Mouse (Mus musculus) spleen, postnatal 4 days (tissue): ENCODE measurements around the gene Ush2a.

Source experiments
- DNase-seq, 2 experiments: peaks; one replicate each; pipeline ENCODE4 v3.0.0; 2022; ENCODE audit warnings: low spot score in 2 of 2

The Ush2a gene

DNA sequence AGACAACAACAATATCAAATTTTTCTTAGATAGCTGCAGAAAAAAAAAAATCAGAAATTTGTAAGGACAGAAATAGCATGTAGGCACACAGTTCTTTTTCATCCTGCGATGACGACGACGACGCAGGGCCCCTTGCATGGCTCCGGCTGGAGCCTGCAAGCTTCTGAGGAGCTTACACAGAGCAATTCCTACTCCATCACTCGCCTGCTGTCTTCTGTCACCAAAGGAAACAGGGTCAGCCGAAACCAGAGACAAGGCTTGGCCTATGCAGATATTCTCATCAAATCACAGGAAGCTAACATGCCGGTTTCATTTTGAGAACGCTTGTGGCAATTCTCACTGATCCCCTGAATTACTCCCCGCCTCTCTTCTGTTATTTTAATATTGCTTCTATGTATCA is 604.7 kb downstream of the Ush2a start:
- DNase-seq, result no peak

DNA sequence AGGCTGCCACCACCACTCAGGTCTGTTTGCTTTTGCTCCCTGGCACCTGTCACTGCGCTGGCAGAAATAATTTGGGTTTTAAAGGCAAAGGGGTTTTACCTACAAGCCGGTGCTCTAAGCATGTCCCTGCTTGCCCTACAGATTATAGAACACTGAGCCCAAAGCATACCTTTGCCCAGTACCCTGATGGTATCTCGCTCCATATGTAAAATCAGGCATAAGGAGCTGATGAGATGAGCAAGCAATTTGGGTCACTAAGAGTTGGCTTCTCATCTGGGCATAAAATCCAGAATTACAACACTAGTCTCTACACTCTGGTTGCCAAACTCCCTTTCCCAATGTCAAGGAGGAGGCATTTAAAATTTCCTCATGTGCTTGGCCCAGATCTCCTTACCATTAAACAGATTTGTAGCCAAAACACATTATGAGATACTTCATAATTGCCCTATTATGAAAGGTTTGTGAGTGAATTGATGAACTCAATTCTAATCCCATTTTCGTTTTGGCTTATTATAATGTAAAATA is 616.8 kb downstream of the Ush2a start:
- no peak for DNase-seq

DNA sequence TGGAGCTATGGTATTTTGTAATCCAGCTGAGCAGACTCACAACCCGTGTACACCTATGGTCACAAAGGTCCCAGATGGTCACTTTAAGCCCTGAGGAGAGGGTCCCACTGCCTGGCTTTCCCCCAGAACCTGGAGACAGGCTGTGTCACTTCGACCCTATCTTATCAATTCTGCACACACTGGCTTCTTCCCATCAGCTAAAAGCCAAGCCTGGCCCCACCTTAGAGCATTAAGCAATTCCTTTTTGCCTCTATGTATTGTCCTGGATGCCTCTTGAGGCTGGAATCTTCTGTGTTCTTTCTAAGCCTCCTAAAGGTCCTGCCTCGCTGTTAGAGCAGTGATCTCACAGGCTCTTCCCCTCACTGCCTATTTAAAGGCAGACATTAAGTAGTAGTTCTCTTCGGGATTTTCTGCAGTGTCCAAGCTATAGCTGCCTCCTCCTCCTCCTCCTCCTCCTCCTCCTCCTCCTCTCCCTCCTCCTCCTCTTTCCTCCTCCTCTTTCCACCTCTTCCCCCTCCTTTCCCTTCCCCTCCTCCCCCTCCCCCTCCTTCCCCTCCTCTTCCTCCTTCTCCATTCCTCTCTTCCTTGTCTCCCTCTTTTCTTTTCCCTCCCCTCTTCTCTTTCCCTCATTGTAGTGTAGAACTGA is 635.2 kb downstream of the Ush2a start:
- no peak for DNase-seq

DNA sequence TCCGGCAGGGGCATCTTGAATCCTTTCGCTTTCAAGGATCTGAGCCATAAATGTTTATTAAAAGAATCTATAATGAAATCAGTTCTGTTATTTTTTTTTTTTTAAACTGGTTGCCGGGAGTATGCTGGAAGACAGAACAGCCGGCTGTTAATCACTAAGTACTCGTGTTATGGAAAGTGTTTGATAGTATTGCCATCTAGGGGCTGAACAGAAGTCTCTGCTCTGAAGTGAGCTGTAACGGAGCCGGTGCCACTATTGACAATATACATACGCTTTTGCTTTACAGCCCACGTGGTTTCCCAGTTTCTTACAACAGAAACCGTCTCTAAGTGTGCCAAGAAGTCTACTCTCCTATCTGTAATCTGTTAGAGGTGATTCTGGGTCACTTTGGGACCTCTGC is 642.3 kb downstream of the Ush2a start:
- no peak for DNase-seq

- no peak for DNase-seq
Observed at GRCm38 (mm10) chr1:188906175-188906574, 644.4 kb downstream of the Ush2a start.

DNA sequence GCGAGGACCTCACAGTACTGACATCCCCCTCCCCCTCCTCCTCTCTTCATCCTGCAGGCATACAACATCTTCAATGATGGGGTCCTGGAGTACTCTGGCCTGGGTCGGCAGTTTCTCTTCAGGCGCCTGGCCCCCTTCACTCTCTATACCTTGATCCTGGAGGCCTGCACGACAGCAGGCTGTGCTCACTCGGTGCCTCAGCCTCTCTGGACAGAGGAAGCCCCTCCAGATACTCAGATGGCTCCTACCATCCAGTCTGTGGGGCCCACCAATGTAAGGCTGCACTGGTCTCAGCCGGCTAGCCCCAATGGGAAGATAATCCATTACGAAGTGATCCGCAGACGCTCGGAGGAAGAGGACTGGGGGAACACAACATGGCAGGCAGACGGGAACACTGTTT is 648.8 kb downstream of the Ush2a start:
- no peak for DNase-seq

DNA sequence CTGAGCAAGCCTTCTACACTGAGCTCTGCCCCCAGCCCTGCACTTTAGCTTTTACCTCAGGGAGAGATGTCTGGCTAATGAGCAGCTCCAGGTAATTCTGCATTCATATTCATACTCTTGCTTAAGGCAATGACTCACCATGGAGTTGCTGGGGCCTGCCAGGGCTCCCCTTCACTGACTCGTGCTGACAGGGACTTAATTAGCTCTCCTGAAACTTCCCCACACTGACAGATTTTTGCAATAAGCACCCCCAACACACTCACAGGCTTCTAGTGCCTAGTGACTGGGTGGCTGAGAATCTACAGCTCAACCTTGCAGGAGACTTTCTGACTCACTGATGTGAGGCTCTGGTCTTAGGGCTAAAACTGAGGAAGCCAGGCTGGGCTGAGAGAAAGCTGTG is 658.1 kb downstream of the Ush2a start:
- DNase-seq, result no peak

DNA sequence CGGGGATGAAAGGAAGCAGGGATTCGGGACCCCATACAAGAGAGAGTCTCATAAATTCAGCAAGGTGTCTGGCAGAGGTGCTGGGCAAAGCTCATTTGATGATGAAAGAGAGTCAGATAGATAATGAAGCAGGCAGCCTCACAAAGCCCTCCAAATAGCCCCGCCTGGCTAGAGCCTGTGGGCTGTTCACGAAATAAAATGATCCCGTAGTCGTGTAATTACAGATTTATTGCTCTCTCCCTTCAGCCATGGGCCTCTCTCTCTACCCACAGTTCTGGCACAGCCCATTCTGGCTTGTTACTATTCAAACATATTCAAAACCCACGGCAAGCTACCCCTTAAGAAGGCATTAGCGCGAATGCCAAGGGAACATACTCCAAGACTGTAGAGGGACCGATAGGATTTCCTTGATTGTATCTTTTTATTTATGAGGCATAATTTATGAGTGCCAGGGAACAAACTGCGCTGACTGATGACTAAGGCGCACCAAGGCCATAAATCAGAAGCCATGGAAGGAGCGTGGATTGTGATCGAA is 675.5 kb downstream of the Ush2a start:
- DNase-seq, result no peak

- DNase-seq, result no peak
Observed at GRCm38 (mm10) chr1:188945326-188945725, 683.5 kb downstream of the Ush2a start.

GRCm38 (mm10) chr1:188946849-188947248 is 685.0 kb downstream of the Ush2a start:
- no peak for DNase-seq

DNA sequence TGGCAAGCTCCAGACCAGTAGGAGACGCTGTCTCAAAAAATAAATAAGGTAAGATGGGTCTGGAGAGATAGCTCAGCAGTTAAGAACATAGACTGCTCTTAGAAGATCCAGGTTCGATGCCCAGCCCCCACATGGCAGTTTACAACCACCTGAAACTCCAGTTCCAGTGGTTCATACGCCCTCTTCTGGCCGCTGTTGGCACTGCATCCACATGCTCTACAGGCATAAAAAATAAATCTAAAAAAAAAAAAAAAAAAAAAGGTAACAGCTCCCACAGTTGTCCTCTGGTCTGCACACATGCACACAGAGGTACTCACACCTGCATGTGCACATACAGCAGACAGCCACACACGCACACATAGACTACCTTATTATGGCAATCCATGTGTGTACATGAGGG is 686.0 kb downstream of the Ush2a start:
- peak in 1 of 2 experiments; percentile 69 for DNase-seq

DNA sequence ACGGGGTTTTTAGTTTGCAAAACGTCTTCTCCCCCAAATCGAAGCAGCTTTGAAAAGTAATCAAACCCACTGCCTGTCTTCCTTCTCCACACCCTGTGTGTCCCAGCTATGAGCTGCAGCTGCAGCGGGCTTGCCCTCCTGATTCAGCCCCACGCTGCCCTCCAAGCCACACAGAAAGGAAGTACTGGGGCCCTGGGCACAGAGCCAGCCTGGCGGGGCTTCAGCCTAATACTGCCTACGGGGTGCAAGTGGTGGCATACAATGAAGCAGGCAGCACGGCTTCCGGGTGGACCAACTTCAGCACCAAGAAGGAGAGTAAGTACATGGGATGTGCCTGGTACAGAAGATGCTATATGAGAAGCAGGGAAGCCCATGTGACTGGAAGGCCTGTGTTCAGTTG is 686.5 kb downstream of the Ush2a start:
- DNase-seq, result no peak

- DNase-seq, result no peak
Observed at GRCm38 (mm10) chr1:188951091-188951490, 689.3 kb downstream of the Ush2a start.

DNA sequence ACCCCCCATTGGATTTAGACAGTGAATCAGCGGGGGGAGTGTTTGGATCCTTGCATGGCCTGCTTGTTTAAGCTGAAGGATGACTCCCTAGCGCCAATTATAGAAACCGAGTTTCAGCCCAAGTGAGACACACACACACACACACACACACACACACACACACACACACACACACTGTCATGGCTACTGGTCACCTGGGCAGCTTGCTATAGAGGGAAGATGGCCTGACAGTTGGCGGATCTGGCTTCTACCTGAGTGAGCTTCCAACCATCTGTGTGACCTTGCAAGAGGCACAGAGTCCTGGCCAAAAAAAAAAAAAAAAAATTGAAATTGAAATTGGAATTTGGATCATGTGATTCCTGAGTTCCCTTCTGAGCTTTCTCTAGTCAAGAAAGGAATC is 690.7 kb downstream of the Ush2a start:
- DNase-seq, result no peak

DNA sequence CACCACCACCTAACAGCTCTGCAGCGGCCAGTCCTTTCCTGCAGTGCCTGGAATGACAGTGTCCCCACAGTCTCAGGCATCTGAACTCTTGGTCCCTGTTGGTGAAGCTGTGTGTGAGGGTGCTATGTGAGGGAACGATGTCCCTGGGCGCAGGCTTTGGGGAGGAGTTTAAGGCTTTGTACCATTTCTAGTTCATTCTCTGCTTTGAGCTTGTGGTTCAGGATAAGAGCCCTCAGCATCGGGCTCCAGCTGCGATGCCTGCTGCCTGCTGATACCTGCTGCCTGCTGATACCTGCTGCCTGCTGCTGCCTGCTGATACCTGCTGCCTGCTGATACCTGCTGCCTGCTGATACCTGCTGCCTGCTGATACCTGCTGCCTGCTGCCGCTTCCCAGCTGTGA is 711.3 kb downstream of the Ush2a start:
- DNase-seq, result peak in 1 of 2 experiments; percentile 24

DNA sequence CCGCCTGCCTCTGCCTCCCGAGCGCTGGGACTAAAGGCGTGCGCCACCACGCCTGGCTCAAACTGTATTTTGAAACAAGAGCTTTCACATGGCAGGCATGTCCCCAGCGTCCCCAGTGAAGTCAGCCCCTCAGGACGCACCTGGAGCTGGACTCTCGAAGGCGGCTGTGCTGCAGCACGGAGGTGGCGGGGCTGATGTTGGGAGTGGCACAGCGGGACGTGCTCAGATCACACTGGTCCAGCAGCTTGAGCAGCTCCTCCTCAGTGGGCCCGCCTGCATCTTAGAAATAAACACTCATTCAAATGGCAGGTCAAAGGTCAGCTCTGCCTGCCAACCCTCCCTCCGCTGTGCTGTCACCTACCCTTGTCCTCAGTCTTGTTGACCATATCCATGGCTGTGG is 712.1 kb downstream of the Ush2a start:
- no peak for DNase-seq

DNA sequence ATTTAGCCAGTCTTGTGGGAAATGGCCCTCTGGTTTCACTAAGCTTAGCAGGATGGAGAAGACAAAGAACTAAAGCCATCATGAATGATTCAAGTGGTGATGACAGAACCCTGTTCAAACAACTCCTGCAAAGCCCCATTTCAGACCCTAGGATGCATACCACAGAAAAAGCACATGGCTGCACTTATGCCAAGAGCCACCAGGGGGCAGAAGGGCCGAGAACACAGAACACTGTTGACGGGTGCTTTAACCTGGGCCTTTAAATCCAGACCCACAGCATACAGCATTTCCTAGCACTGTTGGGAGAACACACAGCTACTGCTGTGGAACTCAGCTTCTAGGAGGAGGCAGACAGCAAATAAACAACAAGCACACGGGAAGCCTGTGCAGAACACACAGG is 718.2 kb downstream of the Ush2a start:
- DNase-seq, result peak; percentile 51 to 81

- no peak for DNase-seq
Observed at GRCm38 (mm10) chr1:188993218-188993617, 731.4 kb downstream of the Ush2a start.

DNA sequence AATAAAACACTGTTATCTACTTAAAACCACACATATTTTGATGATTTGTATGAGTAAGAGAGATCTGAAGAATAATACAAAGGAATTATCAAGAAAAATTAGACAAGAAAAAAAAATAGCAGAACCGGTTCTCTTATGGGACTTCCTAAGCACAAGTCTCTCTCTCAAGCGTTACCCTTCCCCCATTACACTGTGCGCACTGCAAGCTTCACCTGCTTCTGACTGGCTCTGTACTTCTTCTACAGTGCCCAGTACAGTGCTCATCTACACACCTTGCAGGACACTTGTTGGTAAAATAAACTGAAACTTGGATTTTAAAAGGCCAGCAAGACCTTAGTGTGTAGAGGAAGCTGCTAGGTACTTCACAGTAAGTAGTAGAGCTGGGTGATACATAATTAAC is 736.1 kb downstream of the Ush2a start:
- DNase-seq, result no peak

GRCm38 (mm10) chr1:188999981-189000380 is 738.2 kb downstream of the Ush2a start:
- DNase-seq, result no peak

DNA sequence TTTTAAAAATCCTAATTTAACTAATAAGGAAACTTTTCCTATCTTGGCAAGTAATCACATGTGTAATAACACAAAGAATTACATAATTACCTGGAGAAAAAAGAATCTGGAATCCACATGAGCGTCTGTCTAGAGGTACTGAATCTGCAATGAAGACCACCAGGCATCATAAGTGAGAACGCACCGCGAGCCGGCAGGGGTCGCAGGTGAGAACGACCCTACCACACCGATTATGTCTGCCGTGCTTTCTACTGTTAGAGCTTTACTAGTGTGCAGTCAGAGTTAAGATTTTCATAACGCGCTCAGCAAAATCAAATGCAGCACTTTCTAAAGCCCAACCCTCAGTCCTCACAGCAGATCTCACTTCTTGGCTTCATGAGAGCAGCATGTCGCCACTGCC is 740.0 kb downstream of the Ush2a start:
- DNase-seq, result no peak

DNA sequence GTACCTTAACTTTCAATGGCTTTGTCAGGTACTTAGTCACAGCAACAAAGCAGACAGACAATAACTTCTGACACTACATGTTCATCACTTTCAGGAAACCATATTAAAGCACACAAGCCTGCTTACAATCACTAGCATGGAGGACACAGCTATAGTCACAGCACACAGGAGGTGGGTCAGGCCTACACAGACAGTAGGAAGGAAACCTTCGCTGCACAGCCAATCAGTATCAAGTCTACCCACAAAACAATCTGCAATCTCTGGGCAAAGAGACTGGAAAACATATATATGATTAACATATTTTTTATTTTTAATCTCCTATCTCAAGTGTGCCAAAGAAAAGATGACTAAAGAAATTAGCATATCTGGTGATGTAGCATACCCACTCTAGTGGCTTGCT is 743.0 kb downstream of the Ush2a start:
- DNase-seq, result no peak

- DNase-seq, result no peak
Observed at GRCm38 (mm10) chr1:189006267-189006666, 744.4 kb downstream of the Ush2a start.

DNA sequence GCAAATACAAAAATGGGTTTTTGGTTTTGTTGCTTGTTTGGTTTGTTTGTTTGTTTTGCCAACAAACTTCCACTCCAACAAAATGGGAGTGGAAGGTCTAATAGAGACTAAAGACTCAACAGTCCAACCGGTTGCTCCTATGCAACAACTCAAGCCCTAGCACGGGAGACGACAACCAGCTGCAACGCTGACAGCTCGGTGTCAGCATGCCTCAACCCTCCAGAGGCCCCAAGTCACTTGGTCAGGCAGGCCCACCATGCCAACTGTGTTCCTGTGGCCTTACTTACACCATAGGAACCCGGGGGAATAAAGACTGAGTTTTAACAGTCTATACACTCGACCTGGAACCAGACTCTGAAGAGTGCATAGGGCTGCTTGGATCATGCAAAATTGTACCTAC is 745.0 kb downstream of the Ush2a start:
- no peak for DNase-seq
